Mouse (Mus musculus) mouse trophoblast stem cell (cell line): ENCODE measurements around the gene Npy4r.

Experiments
- in situ Hi-C, 2 experiments: fragments of 300-500 bp; cut with MseI, MboI; formaldehyde crosslinking; loops; 2 replicates in 1 of 2; 3 replicates in 1 of 2; pipeline ENCODE4 v1.15.1; 2025

Npy4r gene

DNA sequence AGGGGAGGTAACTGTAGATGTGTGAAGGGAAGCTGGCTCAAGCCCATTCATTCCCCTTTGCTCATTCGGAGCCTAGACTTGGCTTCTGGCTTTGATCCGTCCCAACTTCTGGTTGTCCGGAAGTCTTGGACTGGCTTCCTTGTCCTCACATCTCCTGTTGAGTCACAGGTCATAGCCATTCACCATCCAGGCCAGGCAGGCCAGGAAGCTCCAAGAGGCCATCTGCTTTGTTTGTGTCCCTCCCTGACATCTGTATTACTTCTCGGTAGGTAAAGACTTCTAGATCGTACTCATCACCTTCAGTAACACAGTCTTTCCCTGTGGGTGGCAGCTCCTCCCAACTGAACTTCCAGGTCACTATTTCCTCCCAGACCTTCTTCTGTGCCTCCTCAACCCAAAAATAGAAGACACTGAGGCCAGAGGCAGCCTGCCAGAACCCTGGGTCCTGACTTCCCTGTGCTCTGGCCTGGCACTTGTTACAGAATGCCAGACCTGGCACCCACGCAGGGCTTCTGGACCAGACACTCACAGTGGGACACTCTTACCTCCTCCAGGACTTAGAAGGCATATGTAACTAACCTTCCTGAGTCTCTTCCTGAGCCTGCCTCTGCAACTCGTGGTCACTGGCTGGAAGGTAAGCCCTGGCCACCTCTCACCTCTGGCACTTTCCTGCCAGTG lies 33.1 kb downstream of the Npy4r start:
- in situ Hi-C loops = no loop called here

DNA sequence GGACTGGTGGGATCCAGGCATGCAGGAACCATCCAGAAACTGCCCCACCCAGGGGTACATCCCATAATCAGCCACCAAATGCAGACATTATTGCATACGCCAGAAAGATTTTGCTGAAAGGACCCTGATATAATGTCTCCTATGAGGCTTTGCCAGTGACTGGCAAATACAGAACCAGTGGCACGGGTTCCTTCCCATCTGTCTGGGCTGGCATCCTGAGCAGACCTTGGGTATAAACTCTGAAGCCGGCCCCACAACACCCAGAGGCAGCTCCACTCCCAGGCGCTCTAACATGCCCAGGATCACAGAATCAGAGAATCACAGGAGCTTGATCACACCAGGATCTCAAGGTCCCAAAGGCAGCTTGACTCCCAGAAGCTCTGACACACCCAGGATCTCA lies 38.0 kb downstream of the Npy4r start:
- in situ Hi-C loops = no loop called here

DNA sequence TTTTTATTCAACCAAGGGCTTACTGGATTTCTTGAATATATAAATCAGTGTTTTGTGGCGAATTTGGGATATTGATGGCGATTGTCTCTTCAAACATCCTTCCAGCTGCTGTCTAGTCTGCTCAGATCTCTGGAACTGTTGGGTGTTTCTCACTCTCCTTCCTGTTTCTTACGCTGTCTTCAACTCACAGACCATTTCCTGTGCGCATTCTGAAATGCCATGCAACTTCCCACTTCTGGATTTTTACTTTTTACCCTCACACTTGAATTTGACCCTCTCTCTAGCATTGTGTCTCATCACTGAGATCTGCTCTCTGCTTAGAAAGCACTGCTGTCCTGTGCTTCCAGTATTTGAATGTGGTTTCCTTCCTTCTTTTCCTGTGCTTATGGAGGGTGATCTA lies 44.7 kb downstream of the Npy4r start:
- in situ Hi-C loops = loop anchor here in 1 of 2 experiments (10.0 kb wide), 1 partner anchor 127 kb away; no protein-coding TSS in a partner anchor

DNA sequence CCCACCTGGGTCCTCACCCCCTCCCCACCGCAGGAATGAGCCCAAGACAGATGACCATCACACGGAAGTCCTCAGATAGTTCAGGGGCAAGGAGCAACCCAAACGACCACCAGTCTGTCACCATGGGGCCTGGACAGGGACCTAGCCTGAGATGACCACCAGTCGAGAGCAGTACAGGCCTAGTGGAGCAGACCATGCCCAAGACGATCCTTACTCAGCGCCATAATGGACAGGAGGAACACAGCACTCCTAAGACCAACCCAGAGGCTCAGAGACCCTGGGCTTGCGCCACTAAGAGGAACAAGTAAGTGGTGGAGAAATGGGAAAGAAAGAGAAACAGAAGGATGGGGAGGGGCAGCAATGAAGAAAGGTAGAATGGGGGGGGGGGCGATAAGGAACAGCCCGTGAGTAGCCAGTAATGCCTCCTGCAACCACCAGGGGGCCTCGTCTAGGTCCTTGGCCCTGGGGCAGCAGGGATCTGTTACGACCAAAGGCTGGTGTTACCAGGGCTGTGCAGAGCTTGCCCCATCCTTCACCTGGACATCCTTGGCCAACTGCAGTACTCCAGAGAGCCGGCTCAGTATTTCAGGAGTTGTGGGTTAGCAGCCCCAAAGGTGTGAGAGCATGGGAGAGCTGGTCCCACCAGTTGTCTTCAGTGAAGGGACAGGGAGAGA lies 45.8 kb downstream of the Npy4r start:
- in situ Hi-C loops = loop anchor here in 1 of 2 experiments (10.0 kb wide), 1 partner anchor 128 kb away; no protein-coding TSS in a partner anchor

DNA sequence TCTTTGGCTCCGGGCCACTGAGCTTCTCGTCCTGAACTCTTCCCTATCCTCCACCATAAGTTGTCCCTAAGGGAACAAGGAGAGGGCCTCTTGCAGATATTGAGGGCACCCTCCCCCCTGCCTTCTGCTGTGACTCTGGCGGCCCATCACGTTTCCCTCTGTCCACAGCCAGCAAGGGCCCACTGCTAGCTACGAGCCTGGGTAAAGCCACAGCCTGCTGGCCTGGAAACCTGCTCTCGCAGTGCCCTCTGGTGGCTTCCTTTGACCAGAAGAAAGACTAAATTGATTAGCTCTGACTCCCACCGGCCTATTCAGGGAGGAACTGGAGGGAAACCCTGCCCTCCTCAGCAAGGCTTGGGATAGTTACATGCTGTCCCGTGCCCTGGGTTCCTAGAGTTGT lies 47.4 kb downstream of the Npy4r start:
- in situ Hi-C loops = loop anchor here in 1 of 2 experiments (10.0 kb wide), 1 partner anchor 130 kb away; no protein-coding TSS in a partner anchor

DNA sequence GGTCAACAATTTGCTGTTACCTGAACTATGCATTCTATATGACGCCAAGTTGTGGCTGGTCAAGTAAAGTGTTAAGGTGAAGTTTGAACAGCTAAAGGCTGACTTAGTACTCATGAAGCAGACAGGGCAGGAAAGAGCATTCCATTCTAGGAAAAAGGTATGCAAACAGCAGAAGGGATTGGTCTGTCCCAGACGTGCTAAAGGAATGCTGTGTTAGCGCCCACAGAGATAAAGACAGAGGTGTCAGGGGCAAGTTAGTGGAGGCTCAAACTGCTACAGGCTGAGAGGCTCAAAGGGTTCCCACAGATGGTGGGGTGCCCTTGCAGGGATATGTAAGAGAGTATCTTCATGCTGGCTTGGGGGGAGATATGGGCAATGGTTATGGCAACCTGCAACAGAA lies 48.4 kb downstream of the Npy4r start:
- in situ Hi-C loops = loop anchor here in 1 of 2 experiments (10.0 kb wide), 1 partner anchor 131 kb away; no protein-coding TSS in a partner anchor

DNA sequence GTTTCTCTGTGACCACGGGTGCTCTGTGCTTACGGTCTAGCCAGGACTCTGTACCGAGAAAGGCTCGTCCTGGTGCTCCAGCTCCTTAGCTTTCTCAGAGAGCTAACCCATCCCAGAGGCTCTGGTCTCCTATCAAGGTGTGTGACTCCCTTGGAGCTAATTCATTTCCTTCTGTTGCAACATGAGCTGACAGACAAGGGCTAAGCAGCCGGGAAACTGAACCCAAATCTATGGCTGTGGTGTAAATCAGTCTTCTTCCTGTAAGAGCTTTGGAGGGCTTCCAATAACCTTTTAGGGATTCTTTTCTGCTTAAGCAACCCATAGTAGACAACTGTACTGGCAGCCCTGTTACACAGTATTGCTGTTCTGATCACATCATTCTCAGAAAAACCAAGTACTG lies 49.7 kb downstream of the Npy4r start, which contains the start of gene A630023A22Rik:
A630023A22Rik (minus strand) TSS at position 154 of the 400 bp plus-strand sequence.
- in situ Hi-C loops = loop anchor here in 1 of 2 experiments (10.0 kb wide), 1 partner anchor 132 kb away; no protein-coding TSS in a partner anchor

DNA sequence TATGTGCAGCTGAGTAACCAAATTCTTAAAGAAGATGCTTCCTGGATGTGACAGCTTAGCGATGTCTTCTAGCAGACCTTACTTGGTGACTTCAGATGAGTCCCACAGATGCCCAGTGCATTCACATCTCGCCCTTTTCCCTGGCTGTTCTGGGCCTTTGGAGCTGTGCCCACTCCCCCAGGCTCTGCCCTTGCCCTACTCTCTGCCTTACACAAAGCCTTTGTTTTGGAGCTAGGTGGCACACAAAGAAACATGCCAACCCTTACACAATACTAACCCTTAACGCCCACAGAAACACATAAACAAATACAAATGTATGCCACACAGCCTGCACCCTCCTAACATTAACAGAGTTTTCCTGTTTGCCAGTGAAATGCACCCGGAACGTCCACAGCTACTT lies 56.1 kb downstream of the Npy4r start:
- in situ Hi-C loops = no loop called here
